8 mouse cellular contexts compared by ENCODE assay signal in genomic region chr13:51645872-51646271, GRCm38 (mm10). TPM values are rescaled to one million over a fixed set of nuclear protein-coding genes. Genes with fewer than 3 reads are reported as not detected.
DNase-seq lines count a peak whose midpoint lies in the region; ATAC-seq and TF ChIP-seq lines count a peak whose summit lies in the region.

No protein-coding gene starts in this region.

- no peak for DNase-seq in heart, postnatal 25 days (ENCODE audit: low spot score)
- peak; percentile 50 for DNase-seq in heart, postnatal 0 days (ENCODE audit: low spot score)
- peak; percentile 63 for DNase-seq in liver
- peak; percentile 48 for DNase-seq in retina, embryonic 14.5 days (ENCODE audit: low spot score)
- no peak for DNase-seq in left cerebral cortex, postnatal 4 days
- no peak for DNase-seq in gastrocnemius, adult 8-10 months (ENCODE audit: low spot score in 2 of 2)

- H3K27ac ChIP-seq in heart, embryonic 12.5 days (ENCODE audit: poor library complexity, severe bottlenecking), result peak overlapping the region; percentile 87
- H3K27ac ChIP-seq in bone marrow, adult 2 months (ENCODE audit: control insufficient read depth, insufficient read depth, low read depth, low read length, poor library complexity), result peak overlapping the region; percentile 86
- H3K27ac ChIP-seq in heart, postnatal 0 days (ENCODE audit: low read depth), result peak overlapping the region; percentile 68

- H3K36me3 ChIP-seq in heart, embryonic 12.5 days, result peaks cover 2% of the 10 kb centered on the region; the same call in 1 of the 2 replicates
- H3K36me3 ChIP-seq in heart, postnatal 0 days (replicated peaks; ENCODE audit: control insufficient read depth, insufficient read depth, low read length), result 0 out of 2 replicates have a peak, but pooled peaks cover 4% of the 10 kb centered on the region

- no peaks in the 10 kb centered on the region for H3K27me3 ChIP-seq in heart, embryonic 12.5 days (replicated peaks)
- H3K27me3 ChIP-seq in heart, postnatal 0 days (ENCODE audit: control insufficient read depth, insufficient read depth, low read length), result no peaks in the 10 kb centered on the region

- H3K4me1 ChIP-seq in heart, embryonic 12.5 days (replicated peaks), result peaks cover 21% of the 10 kb centered on the region
- H3K4me1 ChIP-seq in bone marrow, adult 2 months (ENCODE audit: control insufficient read depth, insufficient read depth, low read length), result no peaks in the 10 kb centered on the region
- H3K4me1 ChIP-seq in heart, postnatal 0 days (ENCODE audit: control insufficient read depth, insufficient read depth), result peaks cover 23% of the 10 kb centered on the region

- H3K9ac ChIP-seq in heart, embryonic 12.5 days, result peak overlapping the region; percentile 97
- peak overlapping the region; percentile 70 for H3K9ac ChIP-seq in heart, postnatal 0 days (replicated peaks; ENCODE audit: low read depth, low read length)

- peak overlapping the region; percentile 95 for H3K4me3 ChIP-seq in heart, embryonic 12.5 days
- peak overlapping the region; percentile 80 for H3K4me3 ChIP-seq in bone marrow, adult 2 months (replicated peaks; ENCODE audit: control insufficient read depth, low read depth, low read length)
- H3K4me3 ChIP-seq in heart, postnatal 0 days (ENCODE audit: low read depth, low read length), result peak overlapping the region; percentile 63

- WGBS in heart, embryonic 12.5 days, result 0% methylated on average over 7 of the region's 7 CpGs
- WGBS in bone marrow, adult 2 months, result under 1% methylated on average over 7 of the region's 7 CpGs
- WGBS in heart, postnatal 0 days, result under 1% methylated on average over 7 of the region's 7 CpGs

- H3K9me3 ChIP-seq in heart, embryonic 12.5 days (replicated peaks), result no peaks in the 10 kb centered on the region
- H3K9me3 ChIP-seq in heart, postnatal 0 days (replicated peaks; ENCODE audit: control insufficient read depth, low read length), result no peaks in the 10 kb centered on the region

- ATAC-seq in heart, embryonic 12.5 days (ENCODE audit: insufficient number of reproducible peaks, low FRiP score), result no peak
- no peak for ATAC-seq in heart, postnatal 0 days (ENCODE audit: insufficient read depth, low read depth)

- intact Hi-C loops in heart, postnatal 25 days (cut with DNase I), result loop anchor here (10.0 kb wide), 1 partner anchor 541 kb away; the partner anchor contains the start of gene Spin1
- intact Hi-C loops in left cerebral cortex, postnatal 4 days (cut with DNase I), result no loop called here

- H3K4me2 ChIP-seq in heart, embryonic 12.5 days, result peak overlapping the region; percentile 79
- H3K4me2 ChIP-seq in heart, postnatal 0 days (ENCODE audit: low read depth, low read length), result peak overlapping the region; percentile 62

- TF ChIP-seq CTCF in bone marrow, adult 2 months (IDR thresholded peaks at IDR 0.05; ENCODE audit: control insufficient read depth, insufficient read depth, low read length), result no peak
- TF ChIP-seq CTCF in heart, postnatal 0 days (IDR thresholded peaks at IDR 0.05; ENCODE audit: low read depth), result no peak

- no peak for TF ChIP-seq POLR2A in bone marrow, adult 2 months (IDR thresholded peaks at IDR 0.05; ENCODE audit: borderline replicate concordance, control insufficient read depth, low read depth, low read length)

- no peak for TF ChIP-seq EP300 in heart, postnatal 0 days (IDR thresholded peaks at IDR 0.05; ENCODE audit: low read depth)

RNA-seq across cellular contexts. Expression of gene Cks2, which starts 0.8 kb away (rescaled TPM):
- 247 and 252 TPM in 2 replicates for polyA plus RNA-seq in heart, embryonic 12.5 days (2016; fragmentation: Nextera tagmentation; extraction: Ambion mirVana)
- total RNA-seq in heart, postnatal 25 days (2021), result 1 to 10 TPM; 1.8 to 2.5 TPM
- 258 and 286 TPM in 2 replicates for polyA plus RNA-seq in bone marrow, adult 2 months (2011; ENCODE audit: insufficient read depth, insufficient read length, low replicate concordance, missing spikeins)
- total RNA-seq in heart, postnatal 0 days (2014; rRNA removed; ENCODE audit: low replicate concordance), result 199 and 228 TPM in 2 replicates
- polyA plus RNA-seq in heart, postnatal 0 days (2015; fragmentation: Nextera tagmentation; extraction: Ambion mirVana), result 101 and 105 TPM in 2 replicates
- 1 to 10 TPM; 7.7 to 9.4 TPM for total RNA-seq in left cerebral cortex, postnatal 4 days (2021)
- under 1 TPM in 3 of 4 experiments, not detected in 1; 0.39 to 0.65 (median 0.45) TPM for total RNA-seq in gastrocnemius, adult 8-10 months (2022)

RNA-seq across cellular contexts. Expression of gene Secisbp2, which starts 5.6 kb away (rescaled TPM):
- 20.3 and 27.9 TPM in 2 replicates for polyA plus RNA-seq in heart, embryonic 12.5 days (2016; fragmentation: Nextera tagmentation; extraction: Ambion mirVana)
- 10 to 100 TPM; 13.9 to 14.6 TPM for total RNA-seq in heart, postnatal 25 days (2021)
- 21.3 and 27.2 TPM in 2 replicates for polyA plus RNA-seq in bone marrow, adult 2 months (2011; ENCODE audit: insufficient read depth, insufficient read length, low replicate concordance, missing spikeins)
- 15.1 and 29.8 TPM in 2 replicates for total RNA-seq in heart, postnatal 0 days (2014; rRNA removed; ENCODE audit: low replicate concordance)
- polyA plus RNA-seq in heart, postnatal 0 days (2015; fragmentation: Nextera tagmentation; extraction: Ambion mirVana), result 23.9 and 27.7 TPM in 2 replicates
- 10 to 100 TPM; 20.5 to 23.1 TPM for total RNA-seq in left cerebral cortex, postnatal 4 days (2021)
- 1 to 10 TPM; 7.6 to 8.9 (median 7.7) TPM for total RNA-seq in gastrocnemius, adult 8-10 months (2022)

Comparison
In these comparisons a context has a peak if more than half of its experiments do, and no peak if none do; other contexts are left out.
1. DNase-seq: peak in heart, postnatal 0 days (single experiment), liver (single experiment) and retina, embryonic 14.5 days (single experiment); none in heart, postnatal 25 days (single experiment), left cerebral cortex, postnatal 4 days (single experiment) and gastrocnemius, adult 8-10 months (0 of 2).
2. RNA of gene Cks2, which starts 0.8 kb away (total RNA-seq): 199 to 228 TPM in heart, postnatal 0 days; 7.7 to 9.4 TPM in left cerebral cortex, postnatal 4 days, 1.8 to 2.5 TPM in heart, postnatal 25 days and 0.39 to 0.65 TPM in gastrocnemius, adult 8-10 months; every median in the first group is over 10 times any median in the second.
3. Peak in every context shown above with its lines, with median percentiles within 50 percentile points of each other: H3K27ac ChIP-seq and H3K4me3 ChIP-seq.